Mouse (Mus musculus) CD4-positive helper T cell, adult 2 months (primary cell): ENCODE data around the gene Ifng.
A peak's percentile ranks its signal among the peaks of the same experiment; 100 is the strongest.

Source experiments
- DNase-seq: peaks from one replicate; pipeline ENCODE4 v3.0.0-alpha.2; 2012; ENCODE audit warnings: low read depth, missing footprints, low spot score

Ifng gene

DNA sequence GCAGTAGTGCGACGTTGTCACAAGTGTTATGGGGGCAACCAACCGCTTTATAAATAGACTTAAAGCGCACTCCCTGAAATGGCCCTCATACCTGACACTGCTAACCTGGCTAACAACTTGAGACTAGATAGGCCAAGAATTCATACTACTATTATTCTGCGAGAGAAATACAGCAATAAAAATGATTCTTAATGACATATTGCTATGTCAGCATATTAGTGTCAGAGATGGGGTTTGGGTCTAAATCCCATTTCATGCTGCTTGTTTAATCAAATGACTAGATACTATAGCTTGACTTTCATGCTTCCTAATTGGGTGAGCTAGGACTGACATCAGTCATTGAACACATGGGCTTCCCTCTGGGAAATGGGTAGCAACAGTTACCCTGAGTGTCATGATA is 39.3 kb downstream of the Ifng start:
- DNase-seq = no peak

DNA sequence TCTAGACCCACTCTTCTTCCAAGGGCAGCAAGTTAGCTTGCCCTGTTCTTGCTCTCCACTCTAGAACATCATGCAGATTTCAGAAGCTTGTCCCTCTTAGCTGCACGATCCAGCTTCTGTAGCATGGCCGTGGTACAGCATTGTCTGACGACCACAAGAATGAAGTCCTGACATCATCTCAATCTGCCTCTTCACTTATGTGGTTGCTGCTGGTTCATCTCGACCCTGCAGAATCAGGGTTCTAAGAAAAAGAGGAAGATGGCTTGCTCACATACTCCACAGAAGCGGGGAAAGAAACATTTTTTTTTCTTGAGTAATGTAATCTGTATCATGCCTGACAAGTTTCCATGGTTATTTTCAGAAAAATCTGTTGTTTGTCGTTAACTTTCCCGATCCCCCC is 39.9 kb downstream of the Ifng start:
- DNase-seq = no peak

DNA sequence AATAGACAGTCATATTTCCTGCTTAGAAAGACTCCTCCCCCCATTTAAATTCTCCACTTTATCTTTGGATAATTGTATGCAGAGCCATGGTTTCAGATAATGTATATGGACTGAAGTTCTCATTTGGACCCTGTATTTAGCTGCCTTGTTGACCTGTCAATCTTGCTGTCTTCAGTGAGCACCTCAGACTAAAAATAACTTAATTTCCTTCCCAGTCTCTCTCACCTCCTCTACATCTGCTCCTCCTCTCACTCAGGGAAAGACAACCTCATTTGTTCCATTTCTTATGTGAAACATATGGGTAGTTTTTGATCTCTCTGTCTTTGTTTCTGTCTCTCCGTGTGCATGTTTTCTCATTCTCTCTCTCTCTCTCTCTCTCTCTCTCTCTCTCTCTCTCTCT is 53.3 kb downstream of the Ifng start:
- DNase-seq = no peak

DNA sequence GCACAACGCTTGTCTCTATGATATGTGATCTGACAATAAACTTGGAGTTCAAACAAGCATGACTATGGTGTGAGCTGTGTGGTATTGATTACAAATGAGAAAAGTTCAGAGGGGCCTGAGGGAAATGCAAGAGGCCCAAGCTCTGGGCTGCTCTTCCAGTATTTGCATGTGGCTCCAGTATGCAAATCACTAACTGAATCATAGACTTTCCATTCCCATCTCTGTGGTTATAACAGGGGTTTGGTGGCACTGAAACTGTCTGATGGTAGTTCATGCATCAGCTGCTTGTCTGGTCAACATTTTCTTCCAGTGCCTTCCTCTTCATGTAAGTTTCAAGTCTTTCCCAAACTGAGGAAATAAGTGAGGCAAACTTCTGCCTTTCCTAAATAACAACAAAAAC is 54.5 kb downstream of the Ifng start:
- DNase-seq = peak; percentile 32
